Mouse (Mus musculus): ENCODE data around the gene Gm12887. TPM values are rescaled to one million over a fixed set of nuclear protein-coding genes. Genes with fewer than 3 reads are reported as not detected.

Gm12887 gene
- polyA plus RNA-seq (2015; fragmentation: Nextera tagmentation; extraction: Ambion mirVana) = not detected in 2 replicates

- Histone ChIP-seq H3K4me3 (replicated peaks) (no peak within 1 kb of the TSS), H3K27me3 (no peaks in the 10 kb centered on the region), H3K4me2 (replicated peaks) (no peak within 1 kb of the TSS), H3K36me3 (no peaks in the 10 kb centered on the region), H3K9me3 (replicated peaks) (peaks cover 7% of the 10 kb centered on the region; the same call in 1 of the 2 replicates), H3K27ac (replicated peaks) (no peak within 1 kb of the TSS), H3K9ac (no peak within 1 kb of the TSS), H3K4me1 (no peaks in the 10 kb centered on the region)
- ATAC-seq (ENCODE audit: insufficient number of reproducible peaks, low FRiP score, low TSS enrichment, low read depth) = no peak
- 47% methylated on average over 2 of the region's 2 CpGs for WGBS
Observed at GRCm38 (mm10) chr4:121622003-121622402, at the start of gene Gm12887. TSS of gene Gm12887 (minus strand) at chr4:121622103.

GRCm38 (mm10) chr4:121657040-121657439, 35.1 kb upstream of the Gm12887 start:
- H3K27me3 ChIP-seq = no peaks in the 10 kb centered on the region
- no peak overlapping the region for H3K4me3 ChIP-seq (replicated peaks)
- H3K27ac ChIP-seq (replicated peaks) = no peak overlapping the region
- H3K9ac ChIP-seq = no peak overlapping the region
- WGBS = 87% methylated on average over 1 of the region's 1 CpGs
- no peaks in the 10 kb centered on the region for H3K4me1 ChIP-seq
- no peak for ATAC-seq (ENCODE audit: insufficient number of reproducible peaks, low FRiP score, low TSS enrichment, low read depth)
- H3K4me2 ChIP-seq (replicated peaks) = no peak overlapping the region
- 0 out of 2 replicates have a peak, but pooled peaks cover 2% of the 10 kb centered on the region for H3K9me3 ChIP-seq (replicated peaks)
- no peaks in the 10 kb centered on the region for H3K36me3 ChIP-seq

Other genes starting within 250 kb of the Gm12887 start
- not detected in 2 replicates for gene Gm12886, start 199.0 kb downstream of the Gm12887 start, polyA plus RNA-seq (2015; fragmentation: Nextera tagmentation; extraction: Ambion mirVana)